Mouse (Mus musculus) layer of hippocampus, postnatal 14 days (tissue): ENCODE data around the gene Zfp317. TPM values are rescaled to one million over a fixed set of nuclear protein-coding genes. Genes with fewer than 3 reads are reported as not detected.
"Not testable (repeated sequence)": the region's sequence is repeated elsewhere in the genome, so short reads cannot be mapped to it uniquely, and the experiment has no call there.

Experiments
- DNase-seq, 2 experiments: peaks; one replicate each; pipeline ENCODE4 v3.0.0; 2021 to 2022; ENCODE audit warnings: low spot score in 2 of 2, mixed read lengths in 1 of 2
- long read RNA-seq, 2 experiments: library from polyadenylated mRNA; stranded (forward); transcript quantifications; one replicate each; pipeline ENCODE4 v2.0.0; 2021
- total RNA-seq, 2 experiments: library from RNA; stranded (reverse); gene quantifications; 2 replicates each; pipeline ENCODE4 v1.2.3; 2021

Zfp317 gene
- 10 to 100 TPM; 21.2 to 21.7 TPM for total RNA-seq
- long read RNA-seq, experiment 1, partial matches to known transcripts, result 1 of 17 reads
- long read RNA-seq, experiment 1, other reads (novel, unspliced or antisense), result 14 of 17 reads
- long read RNA-seq, experiment 2, transcript Zfp317-202 (9 exons, 3,988 nt), result major isoform, 6 of 35 reads
- long read RNA-seq, experiment 2, partial matches to known transcripts, result 1 of 35 reads
- long read RNA-seq, experiment 2, other reads (novel, unspliced or antisense), result 28 of 35 reads

DNA sequence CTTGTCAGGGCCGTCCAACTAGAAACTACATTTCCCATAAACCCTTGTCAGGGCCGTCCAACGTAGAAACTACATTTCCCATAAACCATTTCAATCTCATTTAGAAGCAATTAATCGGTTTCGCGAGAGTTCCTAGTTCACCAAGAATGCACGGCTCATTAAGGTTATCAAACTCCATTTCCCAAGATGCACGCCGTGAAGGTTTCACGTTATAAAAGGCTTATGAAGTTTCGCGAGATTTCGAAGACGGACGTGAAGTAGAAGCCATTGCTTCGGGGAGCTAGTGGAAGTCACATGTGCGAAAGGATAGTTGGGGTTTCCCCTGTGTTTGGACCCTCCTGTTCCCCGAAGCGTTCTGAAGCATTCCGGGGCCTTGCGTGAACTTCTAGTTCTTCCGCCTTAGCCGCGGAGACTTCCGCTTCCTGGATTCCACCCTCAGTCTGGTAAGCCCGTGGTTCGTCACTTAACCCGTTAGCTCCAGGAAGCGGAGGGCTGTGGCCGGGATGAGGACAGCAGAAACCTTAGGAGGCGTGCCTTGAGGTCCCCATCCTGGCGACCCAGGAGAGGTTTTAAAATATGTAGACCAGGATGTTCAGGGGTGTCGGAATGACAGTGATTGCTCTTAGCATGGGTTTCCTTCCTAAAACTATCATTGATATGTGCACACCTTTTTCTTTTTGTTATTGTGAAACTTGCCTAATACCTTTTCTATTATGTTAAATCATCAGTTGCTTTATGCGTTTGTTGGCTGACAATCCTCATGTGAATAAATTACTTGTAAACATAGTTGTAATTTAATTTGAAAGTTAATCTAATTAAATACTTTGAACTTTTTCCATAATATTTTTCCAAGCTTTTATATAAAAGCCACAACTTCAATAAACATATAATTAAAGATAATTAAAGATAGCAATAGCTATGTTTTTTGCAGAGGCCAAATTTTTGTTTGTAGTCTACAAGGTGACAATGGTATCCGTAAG, at the start of gene Zfp317:
Gene Zfp317, plus strand, starts transcription at position 260 of the 980 bp plus-strand sequence.
- DNase-seq, result peak; percentile 88 to 99

DNA sequence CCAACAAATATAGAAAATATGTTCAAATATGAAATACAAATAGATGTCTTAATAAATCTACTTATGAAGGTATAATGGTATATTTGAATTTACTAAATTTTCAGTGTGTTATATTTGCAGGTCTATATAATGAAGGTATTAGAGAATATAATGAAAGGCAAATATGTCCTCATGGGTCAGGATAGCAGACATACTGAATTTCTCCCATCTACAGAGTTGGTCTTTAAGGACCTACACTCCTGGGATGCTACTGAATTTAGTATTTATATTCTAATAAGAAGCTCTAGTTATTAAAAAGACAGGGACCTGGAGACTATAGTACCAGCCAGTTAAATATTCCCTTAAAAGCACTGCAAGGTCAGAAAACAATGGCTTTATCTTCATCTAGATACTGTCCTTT, 39.6 kb upstream of the Zfp317 start, which contains the start of gene Olfr855:
Gene Olfr855, plus strand, starts transcription at position 301 of the 400 bp plus-strand sequence.
- no peak for DNase-seq

DNA sequence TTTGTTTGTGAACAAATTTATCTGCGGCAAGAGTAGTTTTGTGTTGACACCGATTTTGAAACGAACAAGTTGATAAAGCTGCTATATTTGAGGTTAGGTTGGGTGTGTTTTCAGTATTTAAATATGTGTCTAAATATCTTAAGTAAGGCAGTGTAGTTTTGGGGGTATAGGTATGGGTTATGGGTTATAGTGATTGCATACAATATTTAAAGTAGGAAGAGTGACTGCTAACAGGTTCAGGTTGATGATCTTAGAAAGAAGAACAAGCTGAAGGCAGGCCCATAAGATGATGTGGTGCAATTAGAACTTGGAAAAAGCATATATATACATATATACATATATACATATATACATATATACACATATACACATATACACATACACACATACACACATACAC, 605 bp upstream of the Zfp317 start:
- DNase-seq, result no peak

DNA sequence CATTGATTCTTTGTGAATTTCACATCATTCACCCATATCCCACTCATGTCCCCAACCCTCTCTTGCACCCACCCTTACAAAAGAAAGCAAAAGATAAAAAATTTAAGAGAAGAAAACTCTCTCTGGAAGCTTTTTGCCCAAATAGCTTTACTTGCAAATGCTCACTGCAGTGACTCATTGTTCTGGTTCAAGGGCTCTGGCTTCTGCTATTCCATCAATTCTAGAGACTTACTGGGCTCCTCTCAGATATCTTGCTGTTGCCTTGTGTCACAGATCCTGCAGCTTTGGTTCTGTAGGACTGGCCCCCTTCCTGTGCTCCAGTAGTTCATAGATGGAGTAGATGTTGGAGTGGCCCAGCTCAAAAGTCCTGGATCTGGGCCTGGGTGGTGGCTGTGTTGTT, 7.7 kb downstream of the Zfp317 start:
- no peak for DNase-seq

DNA sequence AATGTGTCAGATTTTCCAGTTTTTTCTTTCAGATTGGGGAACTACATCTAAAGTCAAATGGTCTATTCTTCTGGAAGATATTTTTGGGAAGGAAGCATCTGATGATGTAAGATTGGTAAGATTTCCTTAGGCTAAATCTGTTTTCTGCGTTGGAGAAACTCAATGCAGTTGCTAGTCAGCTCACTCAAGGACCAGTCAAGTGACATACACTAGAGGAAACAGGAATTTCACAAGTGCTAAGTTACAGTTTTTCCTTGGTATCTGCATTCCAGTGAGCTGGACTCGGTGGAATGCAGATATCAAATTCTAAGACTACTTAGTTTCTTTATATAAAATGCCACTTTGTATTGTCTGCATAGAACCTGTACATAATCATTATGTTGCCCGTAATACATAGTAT, 23.3 kb downstream of the Zfp317 start:
- no peak for DNase-seq

DNA sequence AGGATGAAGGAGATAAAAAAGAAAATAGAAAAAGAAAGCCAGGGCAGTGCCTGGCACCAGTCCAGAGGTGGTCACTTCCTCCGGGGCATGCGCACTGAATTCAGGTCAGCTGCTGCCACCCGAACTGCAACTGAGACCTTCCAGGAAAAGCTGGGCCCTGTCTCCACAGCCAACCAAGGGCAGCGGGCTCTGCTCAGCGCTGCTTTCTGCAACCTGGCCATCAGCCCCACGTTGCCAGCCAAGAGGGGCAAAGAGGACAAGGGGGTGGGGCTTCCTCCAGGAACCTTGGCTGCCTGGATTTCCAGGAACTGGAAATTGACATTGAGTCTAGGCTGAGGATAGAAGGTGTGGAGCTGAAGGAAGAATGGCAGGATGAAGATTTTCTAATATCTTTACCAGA, 68.4 kb downstream of the Zfp317 start:
- DNase-seq, result no peak

DNA sequence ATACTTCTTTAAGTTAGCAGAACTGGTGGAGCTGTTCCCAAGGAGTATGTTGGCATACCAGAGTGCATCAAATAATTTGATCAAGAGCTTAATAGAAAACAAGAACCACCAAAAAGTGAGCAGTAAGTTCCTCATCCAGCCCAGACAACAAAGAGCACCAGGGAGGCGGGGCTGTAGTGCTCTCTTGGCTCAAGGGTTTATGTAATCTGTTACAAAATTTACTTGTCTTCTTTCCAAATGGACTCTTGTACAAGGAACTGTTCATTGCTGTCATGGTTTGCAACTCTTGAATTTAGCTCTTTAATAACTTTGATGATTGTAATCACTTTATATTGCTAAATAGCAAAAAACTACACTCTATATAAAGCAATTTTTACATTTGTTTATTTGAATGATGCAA, 69.5 kb downstream of the Zfp317 start:
- DNase-seq, result no peak

DNA sequence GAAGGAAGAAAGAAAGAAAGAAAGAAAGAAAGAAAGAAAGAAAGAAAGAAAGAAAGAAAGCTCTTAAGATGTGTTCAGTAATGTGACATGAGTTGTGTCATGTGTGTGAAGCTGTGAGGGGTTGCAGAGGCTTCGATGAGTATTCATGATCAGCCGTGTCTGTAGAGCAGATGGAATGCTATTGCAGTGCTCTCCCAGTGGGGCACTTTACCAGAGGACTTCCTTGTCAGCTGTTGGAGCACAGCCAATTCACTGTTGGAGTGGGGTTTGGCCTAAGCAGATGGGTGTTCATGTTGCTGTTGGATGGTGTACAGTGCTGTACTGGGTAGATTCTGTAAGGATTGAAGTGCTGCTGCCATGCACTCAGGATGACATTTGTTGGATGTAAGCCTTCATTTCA, 70.5 kb downstream of the Zfp317 start:
- no peak for DNase-seq

DNA sequence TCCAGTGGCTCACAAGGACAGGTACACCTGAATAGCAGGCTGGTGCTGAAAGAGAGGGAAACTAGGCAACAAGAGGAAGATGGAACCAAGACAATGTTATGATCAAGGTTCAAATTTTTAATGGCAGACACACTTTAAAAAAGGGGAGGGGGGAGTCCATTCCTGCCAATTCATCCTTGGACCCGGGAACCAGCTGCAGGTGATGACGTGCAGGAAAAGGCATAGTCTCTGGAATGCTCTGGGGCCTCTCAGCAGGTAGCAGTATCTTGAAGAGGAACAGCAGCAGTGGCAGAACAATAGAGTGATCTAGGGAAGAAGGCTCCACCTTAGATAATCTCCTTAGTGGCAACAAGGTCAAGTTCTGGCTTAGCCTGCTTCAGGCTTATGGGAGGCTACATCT, 72.4 kb downstream of the Zfp317 start:
- DNase-seq, result not testable (repeated sequence)

DNA sequence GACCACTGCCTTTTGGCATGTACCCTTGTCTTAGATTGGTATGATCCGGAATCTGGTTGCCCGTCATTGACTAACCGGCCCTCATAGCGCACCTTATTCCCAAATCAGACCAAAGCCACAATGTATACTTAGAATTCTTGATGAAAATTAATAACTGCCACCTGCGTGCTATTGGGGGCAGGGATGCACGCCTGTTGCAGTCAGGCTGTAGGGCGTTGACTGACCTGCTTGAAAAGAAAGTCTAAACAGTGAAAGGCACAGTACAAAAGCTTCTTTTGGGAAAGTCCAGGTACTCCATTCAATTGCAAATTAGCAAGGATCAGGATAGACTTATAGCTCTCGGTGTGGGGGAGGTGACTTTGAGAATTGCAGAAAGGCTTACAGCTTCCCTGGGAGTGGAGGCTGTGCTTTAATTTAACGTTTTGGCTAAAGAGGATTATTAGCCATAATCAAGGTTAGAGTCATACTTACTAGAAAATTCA, 73.0 kb downstream of the Zfp317 start:
- DNase-seq, result not testable (repeated sequence)

Other genes with a start within 250 kb of the Zfp317 start
- not detected for gene Olfr847, start 243.4 kb upstream of the Zfp317 start, total RNA-seq
- gene Olfr849, start 181.8 kb upstream of the Zfp317 start, total RNA-seq, result not detected
- not detected for gene Olfr850, start 143.9 kb upstream of the Zfp317 start, total RNA-seq
- gene Olfr851, start 128.8 kb upstream of the Zfp317 start, total RNA-seq, result not detected
- not detected for gene Olfr853, start 81.0 kb upstream of the Zfp317 start, total RNA-seq
- not detected for gene Olfr854, start 54.7 kb upstream of the Zfp317 start, total RNA-seq
- gene Olfr855, start 39.5 kb upstream of the Zfp317 start, total RNA-seq, result not detected
- not detected for gene Olfr857, start 87.3 kb downstream of the Zfp317 start, total RNA-seq
- gene Olfr58, start 158.2 kb downstream of the Zfp317 start, total RNA-seq, result not detected
- not detected for gene Olfr859, start 182.8 kb downstream of the Zfp317 start, total RNA-seq
- not detected for gene Olfr860, start 227.6 kb downstream of the Zfp317 start, total RNA-seq